Mouse (Mus musculus) layer of hippocampus, postnatal 36 days (tissue): Measurements from ENCODE around the gene Ubac2. TPM values are rescaled to one million over a fixed set of nuclear protein-coding genes. Genes with fewer than 3 reads are reported as not detected.

ENCODE experiments used
- DNase-seq, 2 experiments: peaks; one replicate each; pipeline ENCODE4 v3.0.0; 2022
- total RNA-seq, 2 experiments: library from RNA; stranded (reverse); gene quantifications; 2 replicates each; pipeline ENCODE4 v1.2.3; 2021

The Ubac2 gene
- total RNA-seq, 2 experiments from 2014 or later, result 47.8 to 48.9 TPM

DNA sequence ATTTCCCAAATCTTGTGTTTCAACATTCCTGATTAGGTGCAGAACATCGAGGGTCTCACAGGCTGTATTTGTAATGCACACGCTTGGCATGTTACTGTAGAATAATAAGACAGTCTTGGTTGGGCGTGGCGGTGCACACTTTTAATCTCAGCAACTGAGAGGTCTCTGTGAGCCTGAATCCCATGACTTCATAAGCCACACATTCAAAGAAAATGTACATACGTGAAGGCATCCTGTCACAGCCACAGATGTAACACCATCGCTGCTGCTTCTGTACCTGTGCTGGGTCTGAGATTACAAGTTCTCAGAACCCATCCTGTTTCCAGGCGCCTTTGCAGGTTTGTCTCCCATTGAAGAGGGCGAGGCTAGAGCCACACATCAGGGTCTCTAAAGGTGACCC, 133.3 kb downstream of the Ubac2 start:
- no peak for DNase-seq

- no peak for DNase-seq
These were observed 133.8 kb downstream of the Ubac2 start for GRCm38 (mm10) chr14:122012193-122012592.

GRCm38 (mm10) chr14:122012814-122013213, 134.4 kb downstream of the Ubac2 start:
- no peak for DNase-seq

GRCm38 (mm10) chr14:122013417-122013951, 135.1 kb downstream of the Ubac2 start:
- DNase-seq, result no peak

GRCm38 (mm10) chr14:122017958-122018357, 139.5 kb downstream of the Ubac2 start:
- DNase-seq, result no peak

- no peak for DNase-seq
These were observed 141.0 kb downstream of the Ubac2 start for GRCm38 (mm10) chr14:122019389-122019788.

GRCm38 (mm10) chr14:122020567-122020966, 142.1 kb downstream of the Ubac2 start:
- DNase-seq, result no peak

- no peak for DNase-seq
These were observed 144.6 kb downstream of the Ubac2 start for GRCm38 (mm10) chr14:122023054-122023453.

DNA sequence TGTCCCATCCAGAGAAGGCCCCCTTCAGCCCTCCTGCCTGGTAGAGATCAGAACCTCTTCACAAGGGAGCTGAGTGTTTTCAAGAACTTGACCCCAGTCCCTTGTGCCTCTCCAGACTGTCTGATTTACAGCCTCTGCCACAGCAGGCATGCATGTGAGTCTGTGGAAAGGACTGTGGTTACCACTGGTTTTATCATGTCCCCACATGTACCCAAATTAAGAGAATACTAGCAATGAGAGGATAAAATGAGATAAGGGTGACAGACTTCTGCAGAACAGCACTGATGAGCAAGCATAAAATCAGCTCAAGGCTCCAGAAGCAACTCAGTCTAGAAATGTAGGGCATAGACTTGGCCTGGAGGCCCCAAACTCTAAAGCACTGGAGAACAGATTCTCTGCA, 145.5 kb downstream of the Ubac2 start:
- DNase-seq, result no peak

DNA sequence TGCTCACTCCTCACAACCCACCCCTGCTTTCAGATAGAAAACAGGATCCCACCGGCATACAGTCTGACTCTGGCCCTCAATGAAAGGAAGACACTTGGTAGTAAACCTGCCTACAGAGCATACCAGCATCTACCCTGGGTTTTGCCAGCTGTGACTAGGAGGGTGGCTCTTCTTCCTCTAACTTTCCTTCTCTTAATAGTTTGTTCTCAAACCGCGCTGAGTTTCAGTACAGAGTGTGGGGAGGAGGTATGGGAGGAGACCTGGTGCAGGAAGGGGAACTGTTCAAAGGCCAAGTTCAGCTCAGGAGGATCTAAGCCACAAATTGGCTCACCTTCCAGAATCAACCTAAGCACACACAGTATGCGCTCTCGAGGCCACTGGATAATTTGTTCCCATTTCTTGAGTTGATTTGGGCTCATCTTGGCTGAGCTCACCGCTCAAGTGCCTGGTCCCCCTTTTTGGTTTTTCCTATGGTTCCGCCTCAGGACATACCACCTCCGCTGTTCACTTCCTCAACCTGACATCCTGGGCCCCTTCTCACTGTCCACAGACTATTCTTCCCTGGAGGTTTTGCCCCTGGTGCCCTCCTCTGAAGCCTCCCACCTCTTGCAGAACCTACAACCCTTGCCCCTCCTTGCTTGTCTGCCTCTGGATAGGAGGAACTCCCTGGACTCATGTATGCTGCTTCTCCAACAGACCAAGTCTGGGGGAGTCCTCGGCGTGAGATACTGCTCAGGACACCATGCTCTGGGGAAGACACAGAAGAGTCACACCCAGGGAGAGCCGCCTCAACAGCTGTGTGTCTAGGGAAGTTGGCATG, 150.7 kb downstream of the Ubac2 start:
- DNase-seq, result no peak

GRCm38 (mm10) chr14:122029851-122030250, 151.4 kb downstream of the Ubac2 start:
- DNase-seq, result no peak

DNA sequence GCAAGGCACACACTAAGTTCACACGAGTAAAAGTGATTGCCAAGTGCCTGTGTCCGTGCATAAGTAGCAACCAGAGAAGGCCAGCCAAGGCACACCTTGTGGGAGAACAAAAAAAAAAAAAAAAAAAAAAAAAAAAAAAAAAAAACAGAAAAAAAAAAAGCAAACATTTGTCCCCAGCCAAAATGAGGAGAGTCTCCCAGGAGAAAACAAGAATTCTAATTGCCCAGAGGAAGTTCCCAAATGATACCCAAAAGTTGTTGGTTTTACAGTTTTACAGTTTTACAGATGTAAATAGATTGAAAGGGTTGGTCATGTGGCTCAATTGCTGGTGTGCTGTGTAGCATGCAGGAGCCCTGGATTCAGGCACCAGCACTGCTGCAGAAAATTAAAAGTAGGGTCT, 153.6 kb downstream of the Ubac2 start:
- no peak for DNase-seq

GRCm38 (mm10) chr14:122034451-122034850, 156.0 kb downstream of the Ubac2 start, which contains the start of gene Timm8a2:
Gene Timm8a2 (plus strand): TSS chr14:122034674.
- DNase-seq, result no peak

- DNase-seq, result no peak
These were observed 156.8 kb downstream of the Ubac2 start for GRCm38 (mm10) chr14:122035181-122035580.

GRCm38 (mm10) chr14:122035860-122036259, 157.4 kb downstream of the Ubac2 start:
- DNase-seq, result no peak

DNA sequence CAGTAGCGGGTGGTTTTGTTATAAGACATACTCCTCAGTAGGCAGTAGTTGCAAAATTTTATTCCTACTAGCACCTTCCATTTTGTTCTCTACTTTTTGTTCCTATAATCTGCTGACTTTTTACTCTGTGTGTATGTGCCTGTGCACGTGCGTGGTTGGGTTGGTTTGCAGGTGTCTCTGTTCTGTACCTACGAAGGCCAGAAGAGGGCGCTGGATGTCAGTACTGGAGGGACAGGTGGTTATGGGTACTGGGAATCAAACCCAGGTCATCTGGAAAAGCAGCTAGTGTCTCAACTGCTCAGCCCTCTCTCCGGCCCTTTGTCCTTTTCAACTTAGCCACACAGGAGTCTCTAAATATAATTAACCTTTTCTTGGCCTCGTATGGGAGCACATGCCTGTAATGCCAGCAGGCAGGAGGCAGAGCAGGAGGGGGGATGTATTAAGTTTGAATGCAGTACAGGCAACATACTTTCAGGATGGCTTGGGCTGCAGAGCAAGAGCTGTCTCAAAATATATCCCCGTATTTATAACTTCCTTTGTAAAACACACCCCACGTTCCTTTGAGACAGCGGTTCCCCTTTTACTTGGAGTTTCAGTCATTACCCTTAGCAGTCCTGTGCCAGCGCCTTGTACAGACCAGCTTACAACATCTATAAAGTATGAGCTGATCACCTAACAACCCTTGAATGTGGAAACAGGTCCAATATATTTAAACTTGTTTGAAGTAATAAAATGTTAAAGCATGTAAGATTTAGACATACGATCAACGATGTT, 160.6 kb downstream of the Ubac2 start:
- no peak for DNase-seq

DNA sequence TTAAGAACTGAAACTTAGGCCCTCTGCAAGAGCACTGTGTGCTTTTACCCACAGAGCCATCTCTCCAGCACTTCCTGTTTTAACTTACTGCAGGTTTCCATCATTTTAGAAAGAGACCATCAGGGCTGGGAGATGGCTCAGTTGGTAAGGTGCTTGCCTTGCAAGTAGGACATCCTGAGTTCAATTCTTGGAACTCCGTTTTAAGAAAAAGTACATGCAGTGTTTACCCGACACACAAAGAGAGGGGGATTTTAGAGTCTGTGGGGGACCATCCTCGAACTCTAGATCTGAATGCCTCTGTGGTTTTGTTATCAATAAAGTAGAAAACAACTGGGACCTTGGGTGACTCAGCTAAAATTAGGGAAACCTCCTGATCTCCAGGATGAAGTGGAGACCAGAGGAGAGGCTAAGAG, 163.0 kb downstream of the Ubac2 start:
- DNase-seq, result no peak

- no peak for DNase-seq
These were observed 163.8 kb downstream of the Ubac2 start for GRCm38 (mm10) chr14:122042142-122042694.

GRCm38 (mm10) chr14:122047784-122048183, 169.4 kb downstream of the Ubac2 start:
- no peak for DNase-seq

DNA sequence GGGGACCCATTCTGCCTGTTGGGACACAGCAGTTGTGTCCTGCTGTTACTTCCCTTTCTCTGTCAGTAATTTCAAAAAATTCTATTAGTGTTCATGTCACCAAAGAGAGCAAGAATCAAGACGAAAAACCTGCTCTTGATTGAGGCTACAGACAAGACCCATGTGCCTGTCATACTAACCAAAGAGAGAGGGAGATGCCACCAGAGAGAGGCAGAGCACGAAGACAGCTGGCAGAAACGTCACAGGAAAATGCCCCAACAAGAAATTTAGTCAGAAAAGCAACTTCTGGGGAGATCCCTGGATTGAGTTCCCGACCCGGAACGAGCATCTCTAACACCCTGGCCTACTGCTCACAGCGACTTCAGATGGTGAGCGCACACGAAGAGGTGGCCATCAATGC, 170.4 kb downstream of the Ubac2 start:
- DNase-seq, result no peak

- DNase-seq, result no peak
These were observed 174.6 kb downstream of the Ubac2 start for GRCm38 (mm10) chr14:122052896-122053635.

DNA sequence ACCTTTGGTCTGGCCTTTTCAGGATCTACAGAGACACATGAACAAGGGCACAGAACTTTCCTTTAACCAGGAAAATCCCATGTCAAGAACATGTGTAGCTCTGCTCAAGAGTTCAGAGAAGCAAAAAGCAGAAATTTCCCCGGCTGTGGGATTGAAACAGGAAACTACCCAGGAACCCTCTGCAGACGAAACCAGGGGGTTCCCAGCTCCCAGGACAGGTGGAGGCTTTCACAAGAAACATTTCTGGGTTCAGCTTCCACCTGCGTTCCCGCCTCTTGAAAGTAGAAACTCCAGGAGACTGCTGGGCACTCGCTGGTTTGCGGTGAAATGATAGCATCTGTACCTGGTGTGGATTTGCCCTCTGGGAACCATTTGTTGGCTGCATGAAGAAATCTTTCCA, 178.5 kb downstream of the Ubac2 start:
- no peak for DNase-seq
